Mouse (Mus musculus) CH12.LX (cell line): ENCODE measurements around the gene Ets2. TPM values are rescaled to one million over a fixed set of nuclear protein-coding genes. Genes with fewer than 3 reads are reported as not detected.

ENCODE experiments used
- DNase-seq: peaks from one replicate; pipeline ENCODE4 v3.0.0-alpha.2; 2013; ENCODE audit errors: extremely low read depth
- H3K27ac ChIP-seq: 2 replicates; pipeline ENCODE4 v1.5.1; 2012; ENCODE audit warnings: low read depth, mild to moderate bottlenecking, control low read depth, moderate library complexity; ENCODE audit not compliant: insufficient read depth
- H3K27me3 ChIP-seq: replicated peaks from 2 replicates; pipeline ENCODE3; 2012; ENCODE audit warnings: inconsistent platforms
- H3K36me3 ChIP-seq, 2 experiments: replicated peaks in 1 of 2; 2 replicates each; pipeline versions ENCODE3 to v1.6.1; 2012; ENCODE audit warnings: inconsistent platforms in 1 of 2, low read length in 1 of 2, mild to moderate bottlenecking in 1 of 2, mixed read lengths in 1 of 2, moderate library complexity in 1 of 2; ENCODE audit not compliant: control insufficient read depth in 1 of 2, insufficient read depth in 1 of 2
- H3K4me1 ChIP-seq, 2 experiments: 2 replicates each; pipeline ENCODE4 v1.6.1; 2012; ENCODE audit warnings: inconsistent platforms in 1 of 2, moderate library complexity in 1 of 2; ENCODE audit not compliant: insufficient read depth in 2 of 2, control insufficient read depth in 1 of 2
- H3K4me2 ChIP-seq: 2 replicates; pipeline ENCODE4 v1.6.1; 2012; ENCODE audit warnings: low read depth, mild to moderate bottlenecking, control low read depth; ENCODE audit not compliant: poor library complexity, insufficient read depth, severe bottlenecking
- H3K4me3 ChIP-seq, 3 experiments: fragments of 150-350 bp in 1 of 3; sonication (generic) in 1 of 3; replicated peaks in 1 of 3; 2 replicates each; pipeline versions ENCODE3 to v1.5.1; 2011 to 2012; ENCODE audit warnings: low read depth in 2 of 3, low read length in 2 of 3, mild to moderate bottlenecking in 2 of 3, moderate library complexity in 2 of 3, control low read depth in 1 of 3, improper control_type of control experiment in 1 of 3, inconsistent platforms in 1 of 3, mixed read lengths in 1 of 3; ENCODE audit not compliant: poor library complexity in 1 of 3
- H3K79me2 ChIP-seq: replicated peaks from 2 replicates; pipeline ENCODE4 v1.6.1; 2012; ENCODE audit warnings: mild to moderate bottlenecking, moderate library complexity; ENCODE audit not compliant: control insufficient read depth, poor library complexity, insufficient read depth, severe bottlenecking; ENCODE audit errors: extremely low read depth
- H3K9ac ChIP-seq: 2 replicates; pipeline ENCODE4 v1.6.1; 2012; ENCODE audit warnings: low read depth, mild to moderate bottlenecking, control low read depth, moderate library complexity; ENCODE audit not compliant: insufficient read depth
- H3K9me3 ChIP-seq: replicated peaks from 2 replicates; pipeline ENCODE3; 2012; ENCODE audit warnings: low read length, inconsistent platforms, mixed read lengths
- CHD2 ChIP-seq: IDR thresholded peaks from 2 replicates; pipeline ENCODE4 v1.6.1; 2011; ENCODE audit warnings: low read length, improper control_type of control experiment
- ELF1 ChIP-seq: IDR thresholded peaks from 2 replicates; pipeline ENCODE4 v1.6.1; 2014; ENCODE audit warnings: low read depth, mild to moderate bottlenecking, inconsistent platforms, low read length, improper control_type of control experiment
- EP300 ChIP-seq: IDR thresholded peaks from 2 replicates; pipeline ENCODE4 v1.6.1; 2011; ENCODE audit warnings: low read length, improper control_type of control experiment
- ETS1 ChIP-seq: conservative IDR thresholded peaks from 2 replicates; pipeline ENCODE4 v1.6.1; 2012; ENCODE audit warnings: low read depth, mild to moderate bottlenecking, inconsistent platforms, low read length, improper control_type of control experiment, moderate library complexity
- GABPA ChIP-seq: IDR thresholded peaks from 2 replicates; pipeline ENCODE4 v1.6.1; 2012; ENCODE audit warnings: low read depth, low read length, improper control_type of control experiment, inconsistent platforms; ENCODE audit not compliant: insufficient replicate concordance
- HCFC1 ChIP-seq: IDR thresholded peaks from 2 replicates; pipeline ENCODE4 v1.6.1; 2012; ENCODE audit warnings: low read depth, mild to moderate bottlenecking, inconsistent platforms, low read length, improper control_type of control experiment
- JUN ChIP-seq: IDR thresholded peaks from 2 replicates; pipeline ENCODE4 v1.6.1; 2011; ENCODE audit warnings: low read depth, mild to moderate bottlenecking, low read length, improper control_type of control experiment, moderate library complexity; ENCODE audit not compliant: insufficient read depth
- KAT2A ChIP-seq: IDR thresholded peaks from 2 replicates; pipeline ENCODE4 v1.6.1; 2012; ENCODE audit warnings: low read length, improper control_type of control experiment, inconsistent platforms; ENCODE audit not compliant: insufficient replicate concordance
- MAZ ChIP-seq: IDR thresholded peaks from 2 replicates; pipeline ENCODE4 v1.6.1; 2012; ENCODE audit warnings: low read depth, mild to moderate bottlenecking, inconsistent platforms, low read length, improper control_type of control experiment, moderate library complexity
- MEF2A ChIP-seq: IDR thresholded peaks from 2 replicates; pipeline ENCODE4 v1.6.1; 2014; ENCODE audit warnings: low read depth, mild to moderate bottlenecking, inconsistent platforms, low read length, improper control_type of control experiment, borderline replicate concordance
- MXI1 ChIP-seq: IDR thresholded peaks from 2 replicates; pipeline ENCODE4 v1.6.1; 2011; ENCODE audit warnings: mild to moderate bottlenecking, low read depth, low read length, improper control_type of control experiment
- MYC ChIP-seq: IDR thresholded peaks from 2 replicates; pipeline ENCODE4 v1.6.1; 2011; ENCODE audit warnings: low read depth, mild to moderate bottlenecking, improper control_type of control experiment, low read length
- NRF1 ChIP-seq: IDR thresholded peaks from 2 replicates; pipeline ENCODE4 v1.6.1; 2014; ENCODE audit warnings: low read depth, mild to moderate bottlenecking, inconsistent platforms, low read length, improper control_type of control experiment, moderate library complexity
- POLR2A ChIP-seq: IDR thresholded peaks from 2 replicates; pipeline ENCODE4 v1.6.1; 2011; ENCODE audit warnings: low read depth, mild to moderate bottlenecking, improper control_type of control experiment, low read length
- SIN3A ChIP-seq: IDR thresholded peaks from 2 replicates; pipeline ENCODE4 v1.6.1; 2012; ENCODE audit warnings: low read length, improper control_type of control experiment, inconsistent platforms
- UBTF ChIP-seq: IDR thresholded peaks from 2 replicates; pipeline ENCODE4 v1.6.1; 2012; ENCODE audit warnings: low read depth, mild to moderate bottlenecking, inconsistent platforms, low read length, improper control_type of control experiment, moderate library complexity
- ZKSCAN1 ChIP-seq: IDR thresholded peaks from 2 replicates; pipeline ENCODE4 v1.6.1; 2012; ENCODE audit warnings: low read depth, inconsistent platforms, low read length, improper control_type of control experiment, borderline replicate concordance
- ZMIZ1 ChIP-seq: IDR thresholded peaks from 2 replicates; pipeline ENCODE4 v1.6.1; 2012; ENCODE audit warnings: low read depth, mild to moderate bottlenecking, inconsistent platforms, low read length, improper control_type of control experiment
- dilution Hi-C: fragments of 300-500 bp; cut with MboI; formaldehyde crosslinking; loops from 2 replicates; pipeline ENCODE4 v1.14.3; 2020; ENCODE audit warnings: low sequenced_read_pairs; ENCODE audit not compliant: extremely low pct_unique_long_range_greater_than_20kb, extremely low pct_ligation_motif_present
- in situ Hi-C: fragments of 300-500 bp; cut with MboI; formaldehyde crosslinking; loops from 3 replicates; pipeline ENCODE4 v1.14.3; 2019; ENCODE audit warnings: low sequenced_read_pairs, low pct_ligation_motif_present, low pct_unique_long_range_greater_than_20kb, mixed read lengths
- polyA plus RNA-seq: library from polyadenylated mRNA; unstranded; fragments of >175 nt; gene quantifications from 2 replicates; pipeline ENCODE4 v1.2.1, GENCODE M21; 2012; ENCODE audit warnings: low read depth; ENCODE audit not compliant: insufficient read length
- total RNA-seq, 2 experiments: library from RNA; depleted of rRNA; stranded (reverse); fragments of 300-350 nt in 1 of 2; fragments of >200 nt in 1 of 2; gene quantifications; 2 replicates each; pipeline ENCODE4 v1.2.3; 2012 to 2014

Gene Ets2
- total and polyA plus RNA-seq, 3 experiments, result 42.0 to 51.2 (median 43.2) TPM

DNA sequence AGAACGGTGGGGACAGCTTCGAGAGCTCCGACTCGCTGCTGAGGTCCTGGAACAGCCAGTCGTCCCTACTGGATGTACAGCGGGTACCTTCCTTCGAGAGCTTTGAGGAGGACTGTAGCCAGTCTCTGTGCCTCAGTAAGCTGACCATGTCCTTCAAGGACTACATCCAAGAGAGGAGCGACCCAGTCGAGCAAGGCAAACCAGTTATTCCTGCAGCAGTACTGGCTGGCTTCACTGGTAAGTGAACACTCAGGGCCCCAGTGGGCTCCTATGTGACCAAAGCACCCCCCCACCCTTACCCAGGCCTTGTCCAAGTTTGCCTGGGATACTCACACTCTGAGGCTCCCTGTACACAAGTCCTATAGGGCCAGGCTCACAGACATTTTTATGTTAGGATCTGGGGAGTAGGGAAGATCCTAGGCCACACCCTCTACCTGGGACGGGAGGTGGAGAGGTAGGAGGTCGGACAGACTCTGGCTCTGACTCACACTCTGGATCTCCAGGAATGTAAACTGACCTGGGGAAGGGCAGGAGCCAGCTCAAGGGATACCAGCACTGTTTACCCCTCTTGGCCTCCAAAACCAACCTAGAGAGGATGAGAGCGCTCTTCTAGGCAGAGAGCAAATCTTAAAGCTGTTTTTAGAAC, 14.3 kb downstream of the Ets2 start:
- in situ Hi-C loops, result no loop called here
- dilution Hi-C loops, result no loop called here
- H3K27ac ChIP-seq, result no peak overlapping the region
- no peak for DNase-seq
- H3K9ac ChIP-seq, result no peak overlapping the region
- TF ChIP-seq KAT2A (no peak), MXI1 (no peak), EP300 (no peak), MEF2A (no peak), UBTF (no peak), HCFC1 (no peak), GABPA (no peak), MYC (no peak), ETS1 (no peak), MAZ (no peak), CHD2 (no peak)
- TF ChIP-seq, all 38 proteins: peak for 0
- Histone ChIP-seq H3K4me2 (no peak overlapping the region), H3K4me3 (no peak overlapping the region), H3K79me2 (no peaks in the 10 kb centered on the region), H3K27me3 (no peaks in the 10 kb centered on the region), H3K36me3 (peaks cover 83 to 92% of the 10 kb centered on the region in 2 experiments), H3K9me3 (peaks cover 29% of the 10 kb centered on the region), H3K4me1 (peaks cover 0 to 13% of the 10 kb centered on the region in 2 experiments; a peak in 2 of 4 replicates)

DNA sequence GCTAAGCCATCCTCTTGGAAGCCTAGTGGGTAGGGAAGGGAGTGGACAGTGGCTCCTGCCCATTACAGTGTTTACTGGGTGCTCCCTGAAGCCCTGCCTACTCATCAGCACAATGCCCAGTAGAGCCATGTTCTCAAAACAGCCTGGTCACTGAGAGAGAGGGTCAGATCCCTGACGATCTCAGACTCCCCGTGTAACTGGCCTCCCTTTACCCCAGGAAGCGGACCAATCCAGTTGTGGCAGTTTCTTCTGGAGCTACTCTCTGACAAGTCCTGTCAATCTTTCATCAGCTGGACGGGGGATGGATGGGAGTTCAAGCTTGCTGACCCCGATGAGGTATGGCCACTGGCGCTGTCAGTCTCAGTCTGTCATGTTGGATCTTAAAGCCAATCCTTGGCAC, 15.8 kb downstream of the Ets2 start:
- Histone ChIP-seq H3K27ac (no peak overlapping the region), H3K36me3 (peaks cover 70 to 82% of the 10 kb centered on the region in 2 experiments), H3K79me2 (no peaks in the 10 kb centered on the region), H3K4me1 (peaks cover 0 to 9% of the 10 kb centered on the region in 2 experiments; a peak in 2 of 4 replicates), H3K9ac (no peak overlapping the region), H3K27me3 (no peaks in the 10 kb centered on the region), H3K4me2 (no peak overlapping the region), H3K9me3 (peaks cover 38% of the 10 kb centered on the region), H3K4me3 (no peak overlapping the region)
- dilution Hi-C loops (no loop called here), in situ Hi-C loops (no loop called here)
- DNase-seq, result no peak
- TF ChIP-seq SIN3A, result no peak

DNA sequence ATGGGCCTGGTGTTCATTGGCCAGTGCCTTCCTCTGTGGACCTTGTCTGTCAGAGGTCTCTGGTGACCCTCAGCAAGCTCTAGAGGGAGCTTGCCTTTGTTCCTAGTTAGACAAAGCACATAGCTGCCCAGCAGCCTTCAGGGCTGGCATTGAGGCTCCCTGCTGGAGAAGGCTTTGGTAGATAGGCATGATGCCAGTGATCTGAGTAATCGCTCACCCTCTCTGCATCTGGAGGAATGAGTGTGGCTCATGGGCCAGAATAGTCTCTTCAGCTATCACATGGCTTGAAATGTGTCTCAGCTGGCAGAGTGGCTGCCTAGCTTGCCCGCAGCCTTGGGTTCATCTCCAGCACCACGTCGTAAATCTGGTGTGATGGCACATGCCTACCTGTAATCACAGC, 16.2 kb downstream of the Ets2 start:
- Histone ChIP-seq H3K9me3 (peaks cover 38% of the 10 kb centered on the region), H3K27me3 (no peaks in the 10 kb centered on the region), H3K4me3 (no peak overlapping the region), H3K4me2 (no peak overlapping the region), H3K4me1 (peaks cover 0 to 9% of the 10 kb centered on the region in 2 experiments; a peak in 2 of 4 replicates), H3K36me3 (peaks cover 70 to 81% of the 10 kb centered on the region in 2 experiments), H3K27ac (no peak overlapping the region), H3K79me2 (no peaks in the 10 kb centered on the region), H3K9ac (no peak overlapping the region)
- no peak for DNase-seq
- dilution Hi-C loops, result no loop called here
- in situ Hi-C loops, result no loop called here
- TF ChIP-seq MAZ (no peak), POLR2A (no peak), ZMIZ1 (no peak), ZKSCAN1 (no peak), MYC (no peak), ELF1 (no peak), CHD2 (no peak), NRF1 (no peak), KAT2A (no peak), JUN (no peak)
